Mouse (Mus musculus): ENCODE data around the gene Ccdc14. TPM values are rescaled to one million over a fixed set of nuclear protein-coding genes. Genes with fewer than 3 reads are reported as not detected.
A peak's percentile ranks its signal among the peaks of the same experiment; 100 is the strongest.
"Not testable (repeated sequence)": the region's sequence is repeated elsewhere in the genome, so short reads cannot be mapped to it uniquely, and the experiment has no call there.

Gene Ccdc14
- polyA plus RNA-seq, 1 experiment, result 3.0 TPM

DNA sequence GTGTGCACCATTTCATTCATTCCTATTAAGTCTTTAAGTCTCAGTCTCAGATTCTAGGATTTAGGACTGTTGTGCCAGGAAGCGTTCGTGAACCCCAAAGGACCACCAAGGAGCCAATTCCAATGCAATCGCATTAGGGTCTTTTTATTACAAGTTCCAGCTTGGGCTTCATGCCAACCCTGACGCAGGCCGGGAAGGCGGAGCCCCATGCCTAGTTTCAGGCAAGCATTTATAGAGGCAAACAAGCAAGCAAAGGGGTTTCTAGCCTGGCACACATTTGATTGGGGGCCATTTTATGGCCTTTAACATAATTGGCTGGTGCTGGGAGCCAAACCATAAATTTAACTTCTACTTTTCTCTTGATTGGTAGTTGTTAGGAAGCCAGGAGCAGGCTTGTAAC is 16.1 kb upstream of the Ccdc14 start:
- Histone ChIP-seq H3K4me1 (replicated peaks; ENCODE audit: control insufficient read depth, insufficient read depth, low read length) (no peaks in the 10 kb centered on the region), H3K4me3 (ENCODE audit: control insufficient read depth, insufficient read depth, low read length) (no peak overlapping the region), H3K36me3 (ENCODE audit: control insufficient read depth, insufficient read depth, low read length) (no peaks in the 10 kb centered on the region), H3K27ac (ENCODE audit: control insufficient read depth, insufficient read depth, low read length) (no peak overlapping the region), H3K27me3 (ENCODE audit: control insufficient read depth, insufficient read depth, low read length) (no peaks in the 10 kb centered on the region)
- WGBS, result 97% methylated on average over 6 of the region's 6 CpGs
- no peak for TF ChIP-seq POLR2A (IDR thresholded peaks at IDR 0.05; ENCODE audit: control insufficient read depth, extremely low read depth, insufficient read depth, low read length, poor library complexity)
- no peak for TF ChIP-seq CTCF (IDR thresholded peaks at IDR 0.05; ENCODE audit: borderline replicate concordance, control insufficient read depth, extremely low read depth, insufficient read depth, low read length, poor library complexity)
- no peak for DNase-seq

- no peak for DNase-seq
- Histone ChIP-seq H3K27ac (ENCODE audit: control insufficient read depth, insufficient read depth, low read length) (no peak overlapping the region), H3K4me1 (replicated peaks; ENCODE audit: control insufficient read depth, insufficient read depth, low read length) (no peaks in the 10 kb centered on the region), H3K36me3 (ENCODE audit: control insufficient read depth, insufficient read depth, low read length) (no peaks in the 10 kb centered on the region), H3K4me3 (ENCODE audit: control insufficient read depth, insufficient read depth, low read length) (no peak overlapping the region), H3K27me3 (ENCODE audit: control insufficient read depth, insufficient read depth, low read length) (no peaks in the 10 kb centered on the region)
- TF ChIP-seq CTCF (IDR thresholded peaks at IDR 0.05; ENCODE audit: borderline replicate concordance, control insufficient read depth, extremely low read depth, insufficient read depth, low read length, poor library complexity) (no peak), POLR2A (IDR thresholded peaks at IDR 0.05; ENCODE audit: control insufficient read depth, extremely low read depth, insufficient read depth, low read length, poor library complexity) (no peak)
These were observed 8.6 kb upstream of the Ccdc14 start for GRCm38 (mm10) chr16:34681823-34682222.

DNA sequence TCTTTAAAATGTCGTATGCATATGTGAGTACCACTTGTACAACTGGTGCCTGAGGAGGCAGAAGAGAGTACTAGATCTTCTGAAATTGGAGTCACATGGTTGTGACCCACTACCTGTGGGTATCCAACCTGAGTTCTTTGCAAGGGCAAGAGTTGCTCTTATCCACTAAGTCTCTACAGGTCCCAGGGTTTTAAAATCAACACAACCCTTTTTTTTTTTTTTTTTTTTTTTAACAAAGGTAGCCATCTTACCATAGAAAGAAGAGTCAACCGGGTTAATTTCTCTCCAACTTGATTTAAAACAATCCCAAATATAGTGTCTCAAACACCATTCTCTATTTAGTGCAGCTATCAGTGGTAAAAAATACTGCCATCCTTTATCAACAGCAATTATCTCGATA is 537 bp upstream of the Ccdc14 start:
- H3K36me3 ChIP-seq (ENCODE audit: control insufficient read depth, insufficient read depth, low read length), result no peaks in the 10 kb centered on the region
- no peak overlapping the region for H3K4me3 ChIP-seq (ENCODE audit: control insufficient read depth, insufficient read depth, low read length)
- TF ChIP-seq POLR2A (IDR thresholded peaks at IDR 0.05; ENCODE audit: control insufficient read depth, extremely low read depth, insufficient read depth, low read length, poor library complexity) (no peak), CTCF (IDR thresholded peaks at IDR 0.05; ENCODE audit: borderline replicate concordance, control insufficient read depth, extremely low read depth, insufficient read depth, low read length, poor library complexity) (no peak)
- H3K27me3 ChIP-seq (ENCODE audit: control insufficient read depth, insufficient read depth, low read length), result no peaks in the 10 kb centered on the region
- 85% methylated on average over 3 of the region's 3 CpGs for WGBS
- H3K4me1 ChIP-seq (replicated peaks; ENCODE audit: control insufficient read depth, insufficient read depth, low read length), result peaks cover 5% of the 10 kb centered on the region
- H3K27ac ChIP-seq (ENCODE audit: control insufficient read depth, insufficient read depth, low read length), result no peak overlapping the region
- no peak for DNase-seq

- Histone ChIP-seq H3K36me3 (ENCODE audit: control insufficient read depth, insufficient read depth, low read length) (no peaks in the 10 kb centered on the region), H3K4me1 (replicated peaks; ENCODE audit: control insufficient read depth, insufficient read depth, low read length) (peaks cover 5% of the 10 kb centered on the region), H3K27ac (ENCODE audit: control insufficient read depth, insufficient read depth, low read length) (no peak overlapping the region), H3K4me3 (ENCODE audit: control insufficient read depth, insufficient read depth, low read length) (peak overlapping the region; percentile 81), H3K27me3 (ENCODE audit: control insufficient read depth, insufficient read depth, low read length) (no peaks in the 10 kb centered on the region)
- TF ChIP-seq CTCF (IDR thresholded peaks at IDR 0.05; ENCODE audit: borderline replicate concordance, control insufficient read depth, extremely low read depth, insufficient read depth, low read length, poor library complexity) (no peak), POLR2A (IDR thresholded peaks at IDR 0.05; ENCODE audit: control insufficient read depth, extremely low read depth, insufficient read depth, low read length, poor library complexity) (no peak)
- WGBS, result 38% methylated on average over 11 of the region's 11 CpGs
- DNase-seq, result peak; percentile 4
These were observed 740 bp downstream of the Ccdc14 start for GRCm38 (mm10) chr16:34691156-34691555.

DNA sequence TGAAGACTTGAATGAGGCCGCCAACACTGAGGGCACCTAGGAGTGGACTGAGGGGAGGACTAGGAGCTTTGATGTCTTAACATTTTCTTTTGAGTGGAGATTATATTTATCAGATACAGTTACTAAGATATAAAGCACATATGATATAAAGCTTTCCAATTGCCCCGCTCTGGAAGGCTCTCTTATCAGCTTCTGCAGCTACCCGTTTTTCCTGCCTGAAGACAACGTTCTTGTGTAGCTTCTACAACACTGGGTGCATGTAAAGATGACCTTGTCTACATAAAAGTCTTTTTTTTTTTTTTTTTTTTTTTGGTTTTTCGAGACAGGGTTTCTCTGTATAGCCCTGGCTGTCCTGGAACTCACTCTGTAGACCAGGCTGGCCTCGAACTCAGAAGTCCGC is 4.1 kb downstream of the Ccdc14 start:
- Histone ChIP-seq H3K27ac (ENCODE audit: control insufficient read depth, insufficient read depth, low read length) (no peak overlapping the region), H3K4me3 (ENCODE audit: control insufficient read depth, insufficient read depth, low read length) (no peak overlapping the region), H3K27me3 (ENCODE audit: control insufficient read depth, insufficient read depth, low read length) (no peaks in the 10 kb centered on the region), H3K4me1 (replicated peaks; ENCODE audit: control insufficient read depth, insufficient read depth, low read length) (peaks cover 5% of the 10 kb centered on the region), H3K36me3 (ENCODE audit: control insufficient read depth, insufficient read depth, low read length) (no peaks in the 10 kb centered on the region)
- no peak for DNase-seq
- WGBS, result 98% methylated on average over 6 of the region's 7 CpGs
- TF ChIP-seq CTCF (IDR thresholded peaks at IDR 0.05; ENCODE audit: borderline replicate concordance, control insufficient read depth, extremely low read depth, insufficient read depth, low read length, poor library complexity) (no peak), POLR2A (IDR thresholded peaks at IDR 0.05; ENCODE audit: control insufficient read depth, extremely low read depth, insufficient read depth, low read length, poor library complexity) (no peak)

DNA sequence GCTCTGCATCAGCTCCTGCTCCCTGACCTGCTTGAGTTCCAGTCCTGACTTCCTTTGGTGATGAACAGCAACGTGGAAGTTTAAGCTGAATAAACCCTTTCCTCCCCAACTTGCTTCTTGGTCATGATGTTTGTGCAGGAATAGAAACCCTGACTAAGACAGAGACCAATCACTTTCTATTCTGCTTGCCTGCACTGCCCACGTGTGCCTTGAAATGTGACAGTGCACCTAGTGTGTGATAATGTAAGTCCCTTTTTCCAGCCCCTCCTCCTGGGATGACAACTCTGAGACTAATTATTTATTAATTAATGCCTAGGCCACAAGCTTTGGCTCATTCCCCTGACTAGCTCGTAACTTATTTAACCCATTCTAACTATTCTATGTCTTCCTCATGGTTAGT is 8.3 kb downstream of the Ccdc14 start:
- not testable (repeated sequence) for H3K4me1 ChIP-seq (replicated peaks; ENCODE audit: control insufficient read depth, insufficient read depth, low read length); H3K36me3 ChIP-seq (ENCODE audit: control insufficient read depth, insufficient read depth, low read length); H3K27me3 ChIP-seq (ENCODE audit: control insufficient read depth, insufficient read depth, low read length); DNase-seq; H3K4me3 ChIP-seq (ENCODE audit: control insufficient read depth, insufficient read depth, low read length); H3K27ac ChIP-seq (ENCODE audit: control insufficient read depth, insufficient read depth, low read length)
- 86% methylated on average over 3 of the region's 3 CpGs for WGBS

- peak; percentile 51 for DNase-seq
- no peak for TF ChIP-seq CTCF (IDR thresholded peaks at IDR 0.05; ENCODE audit: borderline replicate concordance, control insufficient read depth, extremely low read depth, insufficient read depth, low read length, poor library complexity)
- TF ChIP-seq POLR2A (IDR thresholded peaks at IDR 0.05; ENCODE audit: control insufficient read depth, extremely low read depth, insufficient read depth, low read length, poor library complexity), result no peak
- no peaks in the 10 kb centered on the region for H3K4me1 ChIP-seq (replicated peaks; ENCODE audit: control insufficient read depth, insufficient read depth, low read length)
- no peaks in the 10 kb centered on the region for H3K36me3 ChIP-seq (ENCODE audit: control insufficient read depth, insufficient read depth, low read length)
- H3K4me3 ChIP-seq (ENCODE audit: control insufficient read depth, insufficient read depth, low read length), result no peak overlapping the region
- WGBS, result 41% methylated on average over 7 of the region's 7 CpGs
- H3K27me3 ChIP-seq (ENCODE audit: control insufficient read depth, insufficient read depth, low read length), result no peaks in the 10 kb centered on the region
- no peak overlapping the region for H3K27ac ChIP-seq (ENCODE audit: control insufficient read depth, insufficient read depth, low read length)
These were observed 9.9 kb downstream of the Ccdc14 start for GRCm38 (mm10) chr16:34700165-34700827.

Measured in thymus, adult 2 months (tissue).